Mouse (Mus musculus) frontal cortex, postnatal 14 days (tissue): ENCODE data around the gene Abca4.
"Not testable (repeated sequence)": the region's sequence is repeated elsewhere in the genome, so short reads cannot be mapped to it uniquely, and the experiment has no call there.

Source experiments
- DNase-seq, 2 experiments: peaks; one replicate each; pipeline ENCODE4 v3.0.0; 2022; ENCODE audit warnings: low spot score in 2 of 2

Gene Abca4

DNA sequence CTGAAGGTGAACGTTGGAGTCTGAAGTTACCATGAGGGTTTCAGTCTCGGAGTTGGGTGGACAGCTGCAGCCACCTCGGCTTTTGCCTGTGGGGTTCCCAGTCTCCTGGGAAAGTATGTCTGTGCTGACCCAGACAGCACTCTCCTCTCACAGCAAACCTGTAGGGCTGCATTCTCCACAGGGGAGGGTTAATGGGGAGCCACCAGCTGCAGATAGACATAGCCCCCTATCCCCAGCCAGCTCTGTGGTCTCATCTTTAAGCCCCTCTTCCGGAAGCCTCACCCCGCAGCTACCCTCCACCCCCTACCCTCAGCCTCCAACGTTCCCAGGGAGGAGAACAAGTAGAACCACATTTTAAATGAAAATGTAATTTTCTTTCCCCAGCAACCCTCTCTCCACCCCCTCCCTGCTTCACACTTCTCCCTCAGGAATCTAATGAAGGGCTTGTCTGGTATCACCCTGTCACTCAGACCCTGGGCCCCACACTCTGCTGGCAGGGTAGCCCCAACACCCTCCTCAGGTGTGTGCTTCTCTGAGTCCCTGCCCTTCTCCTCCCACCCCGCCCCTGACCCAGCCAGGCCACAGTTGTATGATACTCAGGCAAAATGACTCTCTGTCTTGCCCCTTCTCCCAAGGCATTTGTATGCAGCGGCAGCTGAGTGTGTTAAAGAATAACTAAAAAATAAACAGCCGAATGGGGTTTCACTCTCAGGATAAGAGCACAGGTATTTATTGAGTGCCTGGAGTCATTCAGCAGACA, 14.4 kb downstream of the Abca4 start:
- DNase-seq: no peak

DNA sequence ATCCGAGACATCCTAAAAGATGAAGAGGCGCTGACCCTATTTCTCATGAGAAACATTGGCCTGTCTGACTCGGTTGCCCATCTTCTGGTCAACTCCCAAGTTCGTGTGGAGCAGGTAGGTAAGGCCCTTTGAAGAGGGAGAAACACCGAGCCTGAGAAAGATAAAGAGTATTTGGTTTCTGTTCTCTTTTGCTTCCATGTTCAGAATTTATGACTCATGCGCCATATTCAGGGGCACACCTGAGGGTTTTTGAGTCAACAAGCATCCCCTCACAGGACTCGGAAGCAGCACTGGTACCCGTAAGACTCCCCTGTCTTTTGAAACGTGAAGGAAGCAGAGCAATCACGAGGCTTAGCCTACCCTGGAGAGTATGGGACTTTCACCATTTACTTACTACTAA, 18.3 kb downstream of the Abca4 start:
- DNase-seq: no peak

DNA sequence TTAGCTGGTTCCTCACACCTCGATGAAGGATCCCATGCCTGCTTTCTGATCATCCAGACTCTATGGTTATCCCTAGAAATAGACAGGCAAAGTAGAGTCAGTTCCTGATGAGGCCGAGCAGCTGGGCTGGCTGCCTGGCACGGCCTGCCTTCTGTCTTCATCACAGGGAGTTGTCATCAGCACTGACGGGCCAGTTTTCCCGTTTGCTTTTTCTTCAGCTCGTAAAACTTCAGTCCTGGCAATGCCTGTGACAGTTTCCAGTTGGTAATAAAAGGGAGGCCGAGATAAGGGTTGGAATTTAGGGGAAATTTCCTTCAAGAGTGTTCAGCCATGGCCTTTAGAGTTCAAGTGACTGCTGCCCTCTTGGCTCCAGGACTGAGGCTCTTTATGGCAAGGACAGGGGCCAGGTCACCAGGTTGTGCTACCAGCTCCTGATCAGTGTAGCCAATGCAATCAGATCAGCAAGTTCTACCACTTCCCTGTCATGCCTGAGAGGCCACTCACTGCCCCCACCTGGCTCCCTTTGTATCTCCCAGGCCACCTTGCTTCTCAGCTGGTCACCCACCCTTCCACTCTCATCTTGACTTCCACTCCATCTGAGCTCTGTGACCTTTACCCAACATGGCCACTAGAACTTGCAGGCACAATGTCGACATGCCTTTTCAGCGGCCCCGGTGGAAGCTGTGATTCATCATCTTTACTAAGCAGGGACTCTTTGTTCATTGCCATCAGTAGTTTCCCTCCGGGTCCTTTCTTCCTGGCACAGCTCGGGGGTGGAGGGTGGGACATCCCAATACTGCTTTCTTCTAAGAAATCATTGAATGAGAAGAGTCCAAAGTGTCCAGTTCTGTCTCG, 20.5 kb downstream of the Abca4 start:
- no peak for DNase-seq

DNA sequence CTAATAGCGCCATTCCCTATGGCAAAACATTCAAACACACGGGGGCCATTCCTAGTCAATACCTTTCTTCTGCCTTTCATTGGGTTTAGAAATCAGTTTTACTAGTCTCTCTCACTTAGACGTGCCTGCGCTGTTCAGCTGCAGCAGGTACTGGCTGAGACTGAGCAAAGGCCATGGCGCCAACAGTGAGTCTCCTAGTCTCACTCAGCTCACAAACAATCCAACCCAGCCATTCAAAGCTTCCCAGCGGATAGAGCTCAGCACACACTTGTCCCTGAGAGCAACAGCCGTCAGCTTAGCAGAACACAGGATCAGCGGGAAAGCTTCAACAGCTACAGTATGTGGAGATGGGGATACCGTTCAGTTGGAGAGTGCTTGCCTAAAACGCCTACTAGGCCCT, 27.5 kb downstream of the Abca4 start:
- no peak for DNase-seq

DNA sequence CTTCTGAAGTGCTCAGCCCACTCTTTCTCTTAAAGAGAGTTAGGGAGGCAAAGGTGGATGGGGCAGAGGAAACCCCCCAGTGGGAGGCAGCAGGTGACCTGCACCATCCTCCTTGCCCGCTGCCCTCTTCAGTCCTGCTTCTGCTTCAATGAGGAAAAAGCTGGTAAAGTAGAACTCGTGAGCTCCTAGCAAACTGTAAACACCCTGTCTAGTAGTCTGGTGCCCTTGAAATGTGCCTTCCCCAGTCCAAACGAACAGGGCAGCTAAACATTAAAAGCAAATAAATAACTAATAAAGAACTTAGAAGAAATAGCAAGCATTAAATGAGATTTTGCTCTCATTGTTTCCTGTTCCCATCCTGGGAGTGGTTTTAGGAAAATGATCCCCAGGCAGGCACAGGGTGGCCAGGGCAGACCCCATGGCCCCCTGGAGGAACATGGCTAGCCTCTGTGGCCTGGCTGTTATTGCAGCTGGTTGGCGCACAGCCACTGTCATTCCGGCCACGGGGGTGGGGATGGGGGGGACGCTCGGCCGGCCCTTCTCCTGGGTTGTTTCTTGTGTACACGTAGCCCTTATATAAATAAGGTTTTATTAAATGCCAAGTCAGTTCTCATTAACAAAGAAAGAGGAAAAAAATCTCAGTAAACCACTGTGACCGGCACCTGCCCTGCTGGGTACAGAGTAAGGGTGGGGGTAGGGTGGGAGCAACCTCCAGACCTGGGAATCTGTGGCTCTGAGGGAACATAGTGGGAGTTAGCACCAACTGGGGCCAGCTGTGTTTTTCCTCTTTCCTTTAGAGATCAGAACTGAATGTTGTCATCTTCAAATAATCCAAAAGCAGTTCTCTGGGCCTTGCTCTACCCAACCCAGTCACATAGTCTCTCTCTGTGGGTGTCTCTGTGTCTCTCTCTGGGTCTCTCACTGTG, 28.7 kb downstream of the Abca4 start:
- no peak for DNase-seq

DNA sequence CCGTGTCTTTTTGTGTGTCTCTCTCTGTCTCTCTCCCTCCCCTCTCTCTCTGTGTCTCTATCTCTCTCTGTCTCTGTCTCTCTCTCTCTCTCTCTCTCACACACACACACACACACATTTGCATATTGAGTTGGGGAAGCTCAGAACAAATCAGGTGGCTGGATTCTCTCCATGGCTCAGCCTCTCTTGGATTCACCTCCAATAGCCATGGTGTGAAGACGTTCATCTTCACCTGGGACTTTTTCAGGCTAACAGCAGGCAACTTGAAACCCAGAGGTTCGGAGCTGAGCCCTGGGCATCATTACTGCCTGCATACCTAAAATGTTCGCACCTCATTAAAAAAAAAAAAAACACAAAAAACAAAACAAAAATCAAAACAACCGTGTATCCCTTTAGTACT, 29.4 kb downstream of the Abca4 start:
- DNase-seq: no peak

DNA sequence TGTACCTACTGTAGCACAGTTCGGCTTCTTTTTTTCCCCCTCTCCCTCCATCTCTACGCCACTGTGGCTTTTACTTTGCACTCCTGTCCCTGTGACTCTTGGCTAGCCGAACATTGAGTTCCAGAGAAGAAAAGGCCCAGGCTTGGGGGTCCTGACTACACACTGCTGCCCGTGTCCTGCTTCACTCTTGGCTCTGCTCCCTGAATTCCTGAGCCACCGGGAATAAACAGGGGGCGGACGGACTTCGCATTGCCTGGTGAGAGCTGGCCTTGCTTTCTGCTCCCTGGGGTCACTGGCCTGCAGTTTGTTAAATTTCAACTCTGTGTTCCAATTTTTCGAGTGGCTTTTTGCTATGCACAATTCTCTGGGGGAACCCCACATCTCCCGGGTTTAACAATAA, 30.1 kb downstream of the Abca4 start:
- no peak for DNase-seq

DNA sequence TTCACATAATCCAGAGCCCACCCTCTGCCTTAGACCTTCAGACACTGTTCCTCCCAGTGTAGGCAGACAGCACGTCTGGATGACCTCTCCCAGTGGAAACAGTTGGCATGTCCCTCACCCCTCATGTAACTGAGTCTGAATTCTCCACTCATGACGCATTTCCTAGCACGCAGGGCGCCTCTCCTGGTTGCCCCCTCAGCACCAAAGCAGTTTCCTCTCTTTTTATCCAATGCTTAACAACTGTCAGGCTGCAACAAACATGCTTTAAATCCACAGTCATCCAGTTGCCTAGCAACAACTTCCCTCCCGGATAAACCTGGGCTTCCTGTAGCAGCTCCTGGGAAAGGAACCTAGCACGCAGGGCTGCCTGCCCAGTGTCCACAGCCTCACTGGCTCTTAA, 33.9 kb downstream of the Abca4 start:
- DNase-seq: peak in 1 of 2 experiments; percentile 18

DNA sequence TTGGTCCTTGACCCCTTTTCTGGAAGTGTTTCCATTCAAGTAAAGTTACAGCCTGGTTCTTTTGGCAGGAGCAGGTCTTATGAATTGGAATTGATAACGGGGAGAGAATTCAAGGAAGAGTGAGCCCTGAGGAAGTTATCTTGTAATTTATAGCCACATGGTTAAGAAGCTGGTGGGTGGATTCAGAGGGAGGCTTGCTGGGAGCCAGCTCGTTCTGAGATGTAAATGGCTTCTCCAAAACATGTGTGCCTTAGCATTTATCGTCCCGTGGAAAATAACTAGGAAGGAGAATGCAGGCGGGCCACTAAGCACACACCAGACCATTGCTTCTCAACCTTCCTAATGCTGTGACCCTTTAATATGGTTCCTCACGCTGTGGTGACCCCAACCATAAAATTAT, 34.9 kb downstream of the Abca4 start:
- no peak for DNase-seq

DNA sequence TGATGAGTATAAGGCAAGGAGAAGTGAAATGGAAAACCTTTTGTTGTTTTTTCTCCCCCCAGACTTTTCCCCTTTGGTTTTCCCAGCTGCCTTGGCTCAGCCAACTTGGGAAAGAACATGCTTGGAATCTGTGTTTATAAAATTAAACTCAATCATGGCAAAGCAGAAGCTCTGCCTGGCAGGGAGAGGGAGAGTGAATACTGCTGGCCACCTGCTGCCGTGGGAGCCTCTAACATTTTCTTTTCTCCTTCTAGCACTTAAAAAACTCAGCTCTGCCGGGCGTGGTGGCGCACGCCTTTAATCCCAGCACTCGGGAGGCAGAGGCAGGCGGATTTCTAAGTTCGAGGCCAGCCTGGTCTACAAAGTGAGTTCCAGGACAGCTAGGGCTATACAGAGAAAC, 37.4 kb downstream of the Abca4 start:
- not testable (repeated sequence) for DNase-seq

DNA sequence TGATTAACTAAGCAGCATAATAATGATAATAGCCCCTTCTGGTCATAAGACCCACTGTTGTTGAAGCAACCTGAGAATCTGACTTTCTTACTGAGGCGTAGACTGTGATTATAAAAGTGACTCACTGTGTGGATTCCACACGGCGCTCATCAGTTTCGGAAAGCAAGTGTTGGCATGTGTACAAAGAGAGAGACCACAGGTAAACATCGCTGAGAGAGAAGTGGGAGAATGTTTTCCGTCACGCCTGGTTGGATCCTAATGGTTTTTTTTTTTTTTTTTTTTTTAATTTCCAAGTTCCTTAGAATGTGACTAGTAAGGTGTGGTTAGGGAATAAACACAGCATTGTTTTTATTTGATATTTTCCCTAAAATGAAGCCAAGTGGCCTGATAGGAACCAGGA, 38.1 kb downstream of the Abca4 start:
- no peak for DNase-seq

DNA sequence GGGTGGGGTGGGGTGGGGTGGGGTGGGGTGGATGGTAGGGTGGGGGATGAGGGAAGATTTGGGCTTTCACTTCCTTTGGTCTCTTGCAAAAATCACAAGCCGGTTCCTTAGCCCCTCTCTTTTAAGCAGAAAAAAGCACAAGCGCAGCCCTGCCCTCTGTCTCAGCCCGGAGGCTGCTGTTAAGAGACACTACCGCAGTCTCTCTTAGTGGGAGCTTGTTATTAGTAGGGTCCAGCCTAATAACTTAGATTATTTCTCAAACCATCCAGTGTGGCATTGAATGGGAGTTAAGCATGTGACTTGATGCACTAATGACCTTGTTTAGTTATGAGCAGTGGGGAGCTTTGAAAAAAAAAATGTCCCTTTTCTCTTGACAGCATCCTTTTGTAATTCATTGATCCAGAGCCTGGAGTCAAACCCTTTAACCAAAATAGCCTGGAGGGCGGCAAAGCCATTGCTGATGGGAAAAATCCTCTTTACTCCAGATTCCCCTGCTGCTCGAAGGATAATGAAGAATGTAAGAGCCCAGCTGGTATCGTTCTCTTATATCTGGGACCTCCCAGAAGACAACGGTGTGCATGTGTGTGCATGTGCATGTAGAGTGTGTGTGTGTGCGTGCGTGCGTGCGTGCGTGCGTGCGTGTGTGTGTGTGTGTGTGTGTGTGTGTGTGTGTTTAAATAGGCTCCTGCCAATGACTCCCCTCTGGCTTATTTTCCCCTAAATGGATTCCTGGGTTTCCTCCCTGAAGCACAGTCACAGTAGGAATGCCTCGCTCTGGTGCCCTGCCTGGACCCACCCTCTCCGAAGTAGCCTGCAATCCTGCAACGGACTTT, 41.1 kb downstream of the Abca4 start:
- no peak for DNase-seq

DNA sequence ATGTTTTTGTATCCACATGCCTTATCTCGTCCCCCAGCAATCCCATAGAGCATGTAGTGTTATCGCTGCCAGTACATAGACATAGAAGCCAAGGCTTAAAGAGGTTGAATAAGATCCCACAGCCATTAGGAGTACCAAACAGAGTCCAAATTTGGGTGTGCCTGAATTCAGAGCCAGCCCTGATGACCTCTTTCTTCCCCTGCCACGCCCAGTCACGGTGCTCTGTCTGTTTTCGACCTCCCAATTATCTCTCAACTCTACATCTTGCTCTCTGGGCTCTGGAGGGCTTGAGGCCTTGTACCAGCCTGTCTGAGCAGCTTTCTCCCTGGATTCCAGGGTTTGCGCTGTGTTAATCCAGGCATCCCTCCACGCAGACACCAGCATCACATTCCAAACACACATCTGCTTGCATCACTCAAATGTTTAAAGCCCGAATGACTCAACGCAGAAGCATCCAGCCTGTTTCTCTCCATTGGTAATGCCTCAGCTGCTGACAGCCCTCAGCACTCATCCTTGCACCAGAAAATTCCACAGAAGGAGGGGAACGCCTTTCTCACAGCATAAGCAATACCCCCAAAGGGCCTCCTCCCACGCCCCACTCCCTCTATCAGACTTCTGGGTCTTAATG, 43.9 kb downstream of the Abca4 start:
- no peak for DNase-seq

DNA sequence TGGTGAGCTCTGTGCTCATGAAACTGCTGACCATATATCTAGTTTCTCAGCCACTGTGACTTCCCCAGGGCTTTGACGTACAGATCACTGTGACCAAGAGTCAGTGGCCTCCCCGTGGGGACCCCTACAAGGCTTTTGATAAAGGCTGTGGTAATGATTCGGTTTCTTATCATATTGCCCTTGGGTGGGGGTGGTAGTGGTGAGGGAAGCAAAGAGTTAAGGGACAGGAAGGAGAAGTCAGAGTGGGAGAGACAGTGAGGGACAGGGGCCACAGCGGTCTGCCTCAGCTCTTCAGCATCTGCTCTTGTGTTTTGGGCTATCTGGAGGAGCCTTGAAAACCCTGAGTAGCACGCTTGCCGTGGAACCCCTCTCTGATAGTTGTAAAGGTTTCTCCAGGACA, 46.1 kb downstream of the Abca4 start:
- DNase-seq: no peak

DNA sequence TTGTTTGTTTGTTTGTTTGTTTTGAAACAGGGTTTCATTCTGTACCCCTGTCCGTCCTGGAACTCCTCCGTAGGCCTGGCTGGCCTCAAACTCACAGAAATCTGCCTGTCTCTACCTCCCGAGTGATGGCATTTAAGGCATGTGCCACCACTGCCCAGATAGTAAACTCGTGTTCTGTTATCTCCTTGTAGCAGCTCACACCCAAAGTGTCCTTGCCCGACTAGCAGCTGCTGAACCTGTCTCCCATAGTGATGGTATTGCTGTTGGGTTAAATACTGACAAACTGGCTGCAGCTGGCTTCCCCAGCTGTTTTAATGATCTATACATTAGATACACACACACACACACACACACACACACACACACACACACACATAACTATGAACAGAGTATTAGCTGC, 55.5 kb downstream of the Abca4 start:
- DNase-seq: no peak

DNA sequence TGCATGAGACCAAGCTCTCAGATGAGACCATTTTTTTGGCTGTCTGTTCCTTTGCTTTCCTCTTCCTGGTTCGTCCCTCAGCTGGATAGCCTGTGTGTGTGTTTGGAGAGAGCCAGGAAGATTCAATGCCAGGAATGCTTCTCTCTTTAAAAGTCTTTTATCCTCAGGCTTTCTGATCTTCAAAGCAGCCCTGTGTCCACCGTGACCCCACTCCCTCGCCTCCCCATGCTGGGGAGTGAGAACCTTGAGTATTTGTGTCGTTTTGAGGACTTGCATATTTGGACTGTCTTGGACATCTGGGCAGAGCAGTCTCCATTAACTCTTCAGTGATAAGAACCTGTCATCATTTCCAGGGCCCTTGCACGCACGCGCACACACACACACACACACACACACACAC, 57.8 kb downstream of the Abca4 start:
- no peak for DNase-seq

DNA sequence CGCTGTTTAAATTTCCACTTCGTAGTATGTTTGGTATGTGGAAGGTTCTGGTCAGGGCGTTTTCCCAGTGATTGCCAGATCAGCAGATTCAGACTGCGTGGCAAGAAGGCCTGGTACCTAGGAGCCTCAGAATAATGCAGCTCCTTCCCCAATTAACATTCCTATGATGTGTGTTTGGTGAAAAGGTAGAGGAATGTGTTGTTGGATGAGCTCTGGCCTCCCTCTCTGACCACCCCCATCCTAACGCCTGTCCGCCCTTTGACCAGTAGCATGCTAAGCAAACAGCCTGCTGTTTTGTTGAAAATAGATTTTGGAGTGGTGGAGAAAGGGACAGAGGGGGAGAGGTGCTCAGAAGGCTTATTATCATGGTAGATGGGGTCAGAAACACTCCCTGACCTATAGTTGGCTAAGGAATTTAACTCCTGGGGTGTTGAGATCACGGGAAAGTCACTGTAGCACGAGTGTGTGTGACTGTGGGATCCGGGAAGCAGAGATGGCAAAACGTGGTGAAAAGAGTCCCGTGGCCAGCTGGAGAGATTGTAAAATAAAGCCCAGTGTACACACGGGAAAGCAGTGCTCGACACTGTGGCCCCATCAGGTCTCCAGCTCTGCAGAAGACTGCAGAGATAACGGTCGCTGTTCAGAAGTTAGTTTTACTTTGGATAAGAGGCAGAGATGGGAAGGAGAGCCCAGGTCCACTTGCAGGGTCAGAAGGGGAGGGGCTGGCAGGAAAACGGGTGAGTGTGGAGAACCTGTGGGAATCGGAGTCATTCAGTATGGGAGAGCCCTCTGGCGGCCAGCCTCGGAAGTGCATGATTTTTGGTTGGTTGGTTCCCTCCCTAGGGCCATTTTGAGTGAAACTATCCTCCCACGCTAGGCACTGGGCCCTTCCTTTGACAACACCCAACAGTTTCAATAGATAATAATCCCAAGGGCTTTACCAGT, 59.9 kb downstream of the Abca4 start:
- DNase-seq: peak; percentile 32 to 72

DNA sequence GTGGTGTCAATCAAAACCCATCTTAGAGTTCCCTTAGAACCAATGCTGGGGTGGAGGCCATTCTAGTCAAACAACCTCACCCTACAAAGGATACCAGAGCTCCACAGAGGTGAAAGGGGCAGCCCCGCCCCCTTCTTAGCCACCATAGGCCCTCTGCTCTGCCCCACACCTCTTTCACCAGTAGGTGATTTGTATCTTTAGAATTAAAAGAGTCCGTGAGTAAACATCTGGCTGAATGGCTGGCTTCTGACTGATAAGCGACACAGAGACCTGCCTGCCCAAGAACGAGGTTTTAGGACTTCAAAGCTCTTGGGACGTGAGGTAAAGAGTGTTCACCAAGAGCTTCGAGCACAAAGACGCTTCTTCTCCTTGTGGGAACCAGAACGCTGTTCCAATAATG, 62.7 kb downstream of the Abca4 start:
- no peak for DNase-seq

DNA sequence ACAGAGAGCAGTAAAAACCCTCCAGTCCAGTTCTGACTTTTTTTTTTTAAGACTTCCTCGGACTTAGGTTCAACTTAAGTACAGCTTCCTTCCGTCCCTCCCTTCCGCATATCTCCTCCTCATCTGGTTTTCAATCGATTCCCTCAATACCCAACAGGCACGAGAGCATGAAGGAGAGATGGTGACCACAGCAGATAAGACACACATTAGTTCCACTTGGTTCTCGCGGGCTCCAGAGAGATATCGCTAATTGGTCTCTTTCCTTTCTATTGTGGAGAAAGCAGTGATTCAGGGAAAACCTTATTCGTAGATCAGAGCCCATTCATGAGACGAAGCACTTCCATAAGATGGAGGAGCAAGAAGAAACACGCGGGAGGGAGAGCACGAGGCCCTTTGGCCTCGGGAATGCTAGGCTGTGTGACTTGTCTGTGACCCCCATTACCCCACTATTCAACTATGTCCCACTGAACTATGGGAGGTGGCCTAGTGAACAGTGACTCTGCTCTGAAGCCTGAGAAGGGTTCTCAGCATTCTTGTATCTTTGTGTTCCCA, 63.5 kb downstream of the Abca4 start:
- no peak for DNase-seq
